Mouse (Mus musculus) liver, embryonic 16.5 days (tissue): ENCODE data around the gene Wdr59. TPM values are rescaled to one million over a fixed set of nuclear protein-coding genes. Genes with fewer than 3 reads are reported as not detected.

Source experiments
- ATAC-seq: fragments of 200-750 bp; cut with Nextera tagmentation; 2 replicates; pipeline ENCODE4 v1.8.0; 2017; ENCODE audit warnings: low read depth, mild to moderate bottlenecking, moderate number of reproducible peaks, moderate library complexity
- H3K27ac ChIP-seq: fragments of 300-500 bp; sonication (generic); 2 replicates; pipeline ENCODE4 v1.5.1; 2014; ENCODE audit warnings: mild to moderate bottlenecking, low read length
- H3K27me3 ChIP-seq: fragments of 300-500 bp; sonication (generic); 2 replicates; pipeline ENCODE4 v1.6.1; 2014; ENCODE audit warnings: low read depth, low read length, mixed read lengths; ENCODE audit not compliant: control insufficient read depth, insufficient read depth
- H3K36me3 ChIP-seq: fragments of 300-500 bp; sonication (generic); 2 replicates; pipeline ENCODE4 v1.6.1; 2014; ENCODE audit warnings: mild to moderate bottlenecking; ENCODE audit not compliant: control insufficient read depth, insufficient read depth
- H3K4me1 ChIP-seq: fragments of 300-500 bp; sonication (generic); 2 replicates; pipeline ENCODE4 v1.6.1; 2014; ENCODE audit warnings: low read depth, low read length, mixed read lengths; ENCODE audit not compliant: control insufficient read depth
- H3K4me2 ChIP-seq: fragments of 300-500 bp; sonication (generic); 2 replicates; pipeline ENCODE4 v1.6.1; 2014; ENCODE audit warnings: low read depth, low read length, mixed read lengths
- H3K4me3 ChIP-seq: fragments of 300-500 bp; sonication (generic); 2 replicates; pipeline ENCODE4 v1.5.1; 2014; ENCODE audit warnings: low read depth, mild to moderate bottlenecking, low read length
- H3K9ac ChIP-seq: fragments of 300-500 bp; sonication (generic); 2 replicates; pipeline ENCODE4 v1.6.1; 2014; ENCODE audit warnings: low read depth, low read length
- H3K9me3 ChIP-seq: fragments of 300-500 bp; sonication (generic); replicated peaks from 2 replicates; pipeline ENCODE4 v1.6.1; 2016; ENCODE audit warnings: low read length; ENCODE audit not compliant: control insufficient read depth
- WGBS: fragments of 180-500 bp; shearing (Covaris S2); extraction: QIAGEN DNeasy Blood & Tissue Kit; methylation state at CpG from one replicate; pipeline ENCODE4 v1.1.7; 2014; ENCODE audit not compliant: insufficient replicate concordance; 5-methylcytosine and 5-hydroxymethylcytosine counted together
- polyA plus RNA-seq: library from polyadenylated mRNA; unstranded; fragments of >200 nt; fragmentation: Nextera tagmentation; extraction: Ambion mirVana; gene quantifications from 2 replicates; pipeline ENCODE4 v1.2.1, GENCODE M21; 2015

Gene Wdr59
- polyA plus RNA-seq, 1 experiment from 2014 or later: 1.7 TPM

- H3K4me2 ChIP-seq: no peak overlapping the region
- no peak overlapping the region for H3K9ac ChIP-seq
- no peak overlapping the region for H3K4me3 ChIP-seq
- H3K36me3 ChIP-seq: no peaks in the 10 kb centered on the region
- peaks cover 20% of the 10 kb centered on the region for H3K4me1 ChIP-seq
- WGBS: 51% methylated on average over 8 of the region's 8 CpGs
- no peak for ATAC-seq
- H3K9me3 ChIP-seq: no peaks in the 10 kb centered on the region
- H3K27me3 ChIP-seq: no peaks in the 10 kb centered on the region
- H3K27ac ChIP-seq: no peak overlapping the region
These were observed 23.7 kb upstream of the Wdr59 start for GRCm38 (mm10) chr8:111545406-111546156.

GRCm38 (mm10) chr8:111543712-111544380 is 22.0 kb upstream of the Wdr59 start:
- Histone ChIP-seq H3K9me3 (no peaks in the 10 kb centered on the region), H3K9ac (no peak overlapping the region), H3K27ac (no peak overlapping the region), H3K4me2 (no peak overlapping the region), H3K36me3 (no peaks in the 10 kb centered on the region), H3K4me3 (no peak overlapping the region), H3K27me3 (no peaks in the 10 kb centered on the region), H3K4me1 (peaks cover 15% of the 10 kb centered on the region)
- WGBS: 46% methylated on average over 9 of the region's 9 CpGs
- no peak for ATAC-seq

- H3K27ac ChIP-seq: peak overlapping the region; percentile 43
- H3K4me2 ChIP-seq: peak overlapping the region; percentile 8; the same call in 1 of the 2 replicates
- ATAC-seq: no peak
- no peaks in the 10 kb centered on the region for H3K9me3 ChIP-seq
- no peaks in the 10 kb centered on the region for H3K36me3 ChIP-seq
- no peak overlapping the region for H3K9ac ChIP-seq
- H3K4me3 ChIP-seq: no peak overlapping the region
- peaks cover 26% of the 10 kb centered on the region for H3K4me1 ChIP-seq
- 30% methylated on average over 10 of the region's 10 CpGs for WGBS
- no peaks in the 10 kb centered on the region for H3K27me3 ChIP-seq
These were observed 17.7 kb upstream of the Wdr59 start for GRCm38 (mm10) chr8:111539422-111540076.

GRCm38 (mm10) chr8:111538194-111538593 is 16.3 kb upstream of the Wdr59 start:
- 19% methylated on average over 2 of the region's 2 CpGs for WGBS
- no peaks in the 10 kb centered on the region for H3K27me3 ChIP-seq
- peak overlapping the region; percentile 33; the same call in 1 of the 2 replicates for H3K27ac ChIP-seq
- H3K9ac ChIP-seq: no peak overlapping the region; the same call in 1 of the 2 replicates
- no peaks in the 10 kb centered on the region for H3K9me3 ChIP-seq
- H3K4me2 ChIP-seq: peak overlapping the region; percentile 99
- H3K4me1 ChIP-seq: peaks cover 24% of the 10 kb centered on the region
- ATAC-seq: no peak
- peak overlapping the region; percentile 78 for H3K4me3 ChIP-seq
- no peaks in the 10 kb centered on the region for H3K36me3 ChIP-seq

- H3K9ac ChIP-seq: no peak overlapping the region; the same call in 1 of the 2 replicates
- H3K36me3 ChIP-seq: no peaks in the 10 kb centered on the region
- H3K27ac ChIP-seq: peak overlapping the region; percentile 16; the same call in 1 of the 2 replicates
- no peaks in the 10 kb centered on the region for H3K27me3 ChIP-seq
- H3K4me1 ChIP-seq: peaks cover 24% of the 10 kb centered on the region
- no peak for ATAC-seq
- H3K4me2 ChIP-seq: peak overlapping the region; percentile 99
- H3K4me3 ChIP-seq: peak overlapping the region; percentile 78
- no peaks in the 10 kb centered on the region for H3K9me3 ChIP-seq
- 9% methylated on average over 8 of the region's 8 CpGs for WGBS
These were observed 15.9 kb upstream of the Wdr59 start for GRCm38 (mm10) chr8:111537765-111538158.

- no peaks in the 10 kb centered on the region for H3K36me3 ChIP-seq
- peak overlapping the region; percentile 78 for H3K4me3 ChIP-seq
- peaks cover 24% of the 10 kb centered on the region for H3K4me1 ChIP-seq
- H3K9ac ChIP-seq: peak overlapping the region; percentile 82
- under 1% methylated on average over 63 of the region's 64 CpGs for WGBS
- H3K9me3 ChIP-seq: no peaks in the 10 kb centered on the region
- ATAC-seq: peak; percentile 25; the same call in 1 of the 2 replicates
- H3K4me2 ChIP-seq: peak overlapping the region; percentile 99
- no peaks in the 10 kb centered on the region for H3K27me3 ChIP-seq
- peak overlapping the region; percentile 14 for H3K27ac ChIP-seq
These were observed 15.3 kb upstream of the Wdr59 start for GRCm38 (mm10) chr8:111536978-111537764.

- peak within 1 kb of the TSS; percentile 99 for H3K4me2 ChIP-seq
- H3K36me3 ChIP-seq: no peaks in the 10 kb centered on the region
- H3K27ac ChIP-seq: peak within 1 kb of the TSS; percentile 67
- no peaks in the 10 kb centered on the region for H3K27me3 ChIP-seq
- under 1% methylated on average over 57 of the region's 100 CpGs for WGBS
- H3K9ac ChIP-seq: peak within 1 kb of the TSS; percentile 82
- peaks cover 21% of the 10 kb centered on the region for H3K4me1 ChIP-seq
- H3K9me3 ChIP-seq: no peaks in the 10 kb centered on the region
- H3K4me3 ChIP-seq: peak within 1 kb of the TSS; percentile 78
- ATAC-seq: peak; percentile 83
These were observed 14.4 kb upstream of the Wdr59 start, which contains the start of gene Znrf1 for GRCm38 (mm10) chr8:111536031-111536977. Gene Znrf1, plus strand, starts transcription at chr8:111536097.
